Mouse (Mus musculus): ENCODE data around the gene Lgals8. TPM values are rescaled to one million over a fixed set of nuclear protein-coding genes. Genes with fewer than 3 reads are reported as not detected.

The Lgals8 gene
- 4.9 and 6.4 TPM in 2 replicates for polyA plus RNA-seq (2012; rRNA removed)

GRCm38 (mm10) chr13:12464844-12465243 is at the start of gene Lgals8:
Gene Lgals8, minus strand, starts transcription at chr13:12464944.

DNA sequence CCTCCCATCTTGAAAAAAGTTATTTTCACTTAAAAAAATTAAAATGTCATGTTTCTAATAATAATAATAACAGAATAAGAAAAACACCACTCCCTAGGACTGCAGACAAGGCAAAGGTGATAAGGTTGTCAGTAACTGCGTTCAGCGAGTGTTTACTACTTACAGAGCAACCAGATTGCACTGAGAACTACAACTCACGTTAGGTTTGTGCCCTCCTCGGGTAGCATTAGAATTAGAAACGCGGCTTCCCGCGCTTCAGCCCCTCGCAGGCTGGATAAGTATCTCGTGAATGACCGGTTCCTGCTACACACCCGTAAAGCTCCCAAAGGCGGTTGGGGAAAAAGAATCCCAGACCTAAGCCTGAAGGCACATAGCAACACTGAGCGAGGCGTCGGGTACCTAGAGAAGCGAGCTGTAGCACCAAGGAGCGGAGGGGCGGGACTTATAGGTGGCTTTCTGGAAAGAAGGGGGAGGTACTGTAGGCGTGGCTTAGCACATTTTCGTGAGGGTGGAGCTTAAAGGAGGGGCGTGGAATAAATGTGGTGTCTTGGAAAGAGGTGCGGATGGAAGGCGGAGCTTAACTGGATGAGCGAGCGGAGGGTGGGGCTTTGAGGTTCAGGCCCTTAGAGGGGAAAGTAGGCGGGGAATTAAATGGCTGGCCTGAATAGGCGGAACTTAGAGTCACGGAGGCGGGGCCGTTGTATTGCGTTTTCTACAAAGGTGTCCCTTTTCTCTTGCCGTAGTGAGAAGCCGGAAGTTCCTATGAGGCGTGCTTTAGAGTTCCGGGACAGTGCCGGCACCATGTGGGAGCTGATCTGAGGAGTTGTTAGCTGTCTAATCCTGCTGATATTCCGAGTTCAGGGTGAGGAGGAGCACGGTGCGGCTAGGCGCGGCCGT is 69.9 kb downstream of the Lgals8 start, which contains the start of gene Heatr1:
TSS of gene Heatr1 (plus strand) at position 419 of the 897 bp plus-strand sequence.

Other genes starting within 250 kb of the Lgals8 start
- gene Mtr, start 206.8 kb downstream of the Lgals8 start, polyA plus RNA-seq (2012; rRNA removed) = 0.51 and 1.0 TPM in 2 replicates
- 35.7 and 36.2 TPM in 2 replicates for gene Actn2, start 124.2 kb downstream of the Lgals8 start, polyA plus RNA-seq (2012; rRNA removed)
- 4.9 and 6.1 TPM in 2 replicates for gene Heatr1, start 69.9 kb downstream of the Lgals8 start, polyA plus RNA-seq (2012; rRNA removed)
- 0.12 and 0.30 TPM in 2 replicates for gene Edaradd, start 55.5 kb upstream of the Lgals8 start, polyA plus RNA-seq (2012; rRNA removed)
- 4.6 and 6.7 TPM in 2 replicates for gene Ero1lb, start 100.9 kb upstream of the Lgals8 start, polyA plus RNA-seq (2012; rRNA removed)

All from stomach, adult 2 months (tissue).